Mouse (Mus musculus) frontal cortex, adult (tissue): ENCODE data around the gene Fkbp9.

ENCODE experiments used
- ATAC-seq: cut with Nextera tagmentation; 2 replicates; pipeline ENCODE4 v1.9.2; 2017; ENCODE audit warnings: mild to moderate bottlenecking, moderate library complexity, mixed read lengths; ENCODE audit not compliant: low TSS enrichment

Fkbp9 gene

DNA sequence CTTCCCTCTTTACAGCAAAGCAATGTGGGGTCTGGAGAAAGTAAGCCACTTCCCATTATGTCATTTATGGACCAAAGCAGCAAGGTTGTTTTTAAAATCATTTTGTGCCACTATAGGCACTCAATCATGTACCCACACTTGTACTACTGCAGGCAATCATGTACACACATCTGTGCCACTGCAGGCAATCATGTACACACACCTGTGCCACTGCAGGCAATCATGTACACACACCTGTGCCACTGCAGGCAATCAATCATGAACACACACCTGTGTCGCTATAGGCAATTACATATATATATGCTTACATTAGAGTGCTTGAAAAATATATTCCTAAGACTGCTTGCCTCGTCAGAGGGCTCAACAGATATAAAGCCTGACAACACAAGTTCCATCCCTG, 73.1 kb downstream of the Fkbp9 start:
- no peak for ATAC-seq

DNA sequence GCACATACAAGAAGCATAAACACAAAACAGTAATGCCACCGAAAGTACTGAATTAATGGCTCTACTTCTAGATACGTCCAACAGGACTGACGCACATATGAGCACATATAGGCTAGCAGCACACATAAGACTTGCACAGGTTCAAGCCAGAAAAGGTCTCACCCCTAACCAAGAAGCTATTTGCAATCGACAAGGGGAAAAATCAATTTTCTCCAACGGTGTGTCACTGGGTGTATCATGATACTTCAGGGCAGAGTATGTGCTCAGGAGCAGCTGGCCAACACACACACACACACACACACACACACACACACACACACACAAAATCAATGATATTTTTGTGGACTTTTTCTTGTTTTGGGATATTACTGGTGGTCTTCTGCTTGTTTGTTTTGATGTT, 73.6 kb downstream of the Fkbp9 start:
- no peak for ATAC-seq

DNA sequence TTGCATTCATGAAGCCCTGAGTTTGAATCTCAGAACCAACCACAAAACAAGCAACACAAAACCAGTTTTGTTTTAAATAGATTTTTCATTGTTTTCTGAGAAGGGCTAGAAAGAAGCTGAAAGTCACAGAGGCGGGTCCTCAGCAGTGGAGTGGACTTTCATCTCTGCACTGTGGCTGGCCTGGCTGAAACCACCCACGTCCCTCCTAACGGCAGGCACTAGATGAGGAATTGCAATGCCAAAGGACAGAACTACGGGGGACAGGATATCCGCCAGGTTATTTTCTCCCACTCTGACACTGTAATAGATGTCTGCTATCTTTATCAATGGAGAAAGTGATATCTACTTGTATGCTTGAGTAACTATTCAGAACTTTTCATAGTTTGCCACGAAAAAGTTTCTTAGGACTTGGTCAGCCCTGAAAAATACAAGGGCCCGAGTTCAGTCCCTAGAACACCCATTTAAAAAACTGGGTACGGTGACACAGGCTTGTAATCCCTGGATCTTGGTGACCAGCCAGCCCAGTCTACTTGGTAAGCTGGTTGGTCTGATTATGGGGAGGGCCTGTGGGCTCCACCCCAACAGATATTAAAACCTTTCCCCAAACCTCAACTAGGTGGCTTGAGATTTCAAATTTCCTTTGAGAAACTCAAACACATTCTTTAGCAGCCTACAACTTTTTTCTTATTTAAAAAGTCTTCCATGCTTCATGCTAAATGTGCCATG, 74.4 kb downstream of the Fkbp9 start:
- ATAC-seq, result no peak

DNA sequence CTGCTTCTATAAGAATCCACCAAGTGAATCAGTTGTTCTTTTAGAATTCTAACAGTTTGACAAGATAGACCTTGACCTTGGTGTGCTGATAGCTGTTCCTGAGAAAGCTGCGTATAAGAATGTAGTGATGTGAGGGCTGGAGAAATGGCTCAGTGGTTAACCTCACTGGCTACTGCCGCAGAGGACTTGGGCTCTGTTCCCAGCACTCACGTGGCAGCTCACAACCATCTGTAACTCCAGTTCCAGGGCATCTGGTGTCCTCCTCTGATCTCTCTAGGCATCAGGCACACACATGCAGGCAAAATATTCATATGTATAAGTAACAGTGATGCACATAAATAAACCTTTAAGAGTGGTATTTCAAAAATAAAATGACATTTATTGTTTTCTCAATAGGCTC, 76.1 kb downstream of the Fkbp9 start:
- no peak for ATAC-seq

DNA sequence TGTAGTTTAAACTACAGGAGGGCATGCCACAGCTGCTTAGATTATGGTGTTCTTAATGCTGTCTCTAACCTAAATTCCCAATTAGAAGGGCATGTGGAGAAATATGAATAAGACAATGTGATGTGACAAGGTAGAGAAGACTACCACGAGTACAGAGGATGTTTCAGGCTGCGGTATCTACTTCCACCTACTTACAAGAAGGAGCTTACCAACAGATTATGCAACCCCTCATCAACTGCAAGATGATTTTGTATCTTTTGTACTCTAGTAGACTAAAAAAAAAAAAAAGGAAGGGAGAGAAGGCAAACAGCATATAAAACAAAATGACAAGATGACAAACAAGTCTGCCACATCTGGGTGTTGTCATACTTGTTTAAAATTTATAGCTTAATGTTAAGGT, 76.5 kb downstream of the Fkbp9 start:
- no peak for ATAC-seq

DNA sequence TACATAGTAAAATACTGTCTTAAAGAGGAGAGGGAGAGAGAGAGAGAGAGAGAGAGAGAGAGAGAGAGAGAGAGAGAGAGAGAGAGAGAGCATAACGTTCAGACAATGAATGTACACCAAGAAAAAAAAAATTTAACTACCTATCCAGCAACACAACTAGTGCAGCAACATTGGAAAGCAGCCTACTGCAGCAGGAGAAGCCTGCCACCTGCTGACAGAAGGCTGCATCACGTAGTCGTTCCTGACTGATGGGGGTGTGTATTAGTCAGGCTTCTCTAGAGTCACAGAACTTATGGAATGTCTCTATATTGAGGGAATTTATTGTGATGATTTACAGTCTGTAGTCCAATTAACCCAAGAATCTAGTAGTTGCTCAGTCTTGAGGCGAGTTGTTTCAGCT, 77.1 kb downstream of the Fkbp9 start:
- peak; percentile 61 for ATAC-seq

DNA sequence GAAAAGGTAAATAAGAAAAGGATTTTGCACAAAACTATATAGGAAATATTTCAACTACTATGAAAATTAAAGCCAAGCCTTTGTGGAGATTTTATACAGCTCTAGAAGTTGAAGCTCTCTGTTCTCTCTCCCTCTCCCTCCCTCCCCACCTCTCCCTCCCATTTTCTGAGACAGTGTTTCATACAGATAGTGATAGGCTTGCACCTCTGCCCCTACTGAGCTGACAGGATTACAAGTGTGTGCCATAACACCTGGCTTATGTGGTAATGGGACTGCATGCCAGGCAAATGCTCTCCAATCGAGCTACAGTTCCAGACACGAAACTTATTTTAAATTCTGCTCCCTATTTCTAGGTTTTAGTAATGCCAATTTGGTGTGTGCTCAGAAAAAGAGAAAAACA, 79.1 kb downstream of the Fkbp9 start:
- no peak for ATAC-seq

DNA sequence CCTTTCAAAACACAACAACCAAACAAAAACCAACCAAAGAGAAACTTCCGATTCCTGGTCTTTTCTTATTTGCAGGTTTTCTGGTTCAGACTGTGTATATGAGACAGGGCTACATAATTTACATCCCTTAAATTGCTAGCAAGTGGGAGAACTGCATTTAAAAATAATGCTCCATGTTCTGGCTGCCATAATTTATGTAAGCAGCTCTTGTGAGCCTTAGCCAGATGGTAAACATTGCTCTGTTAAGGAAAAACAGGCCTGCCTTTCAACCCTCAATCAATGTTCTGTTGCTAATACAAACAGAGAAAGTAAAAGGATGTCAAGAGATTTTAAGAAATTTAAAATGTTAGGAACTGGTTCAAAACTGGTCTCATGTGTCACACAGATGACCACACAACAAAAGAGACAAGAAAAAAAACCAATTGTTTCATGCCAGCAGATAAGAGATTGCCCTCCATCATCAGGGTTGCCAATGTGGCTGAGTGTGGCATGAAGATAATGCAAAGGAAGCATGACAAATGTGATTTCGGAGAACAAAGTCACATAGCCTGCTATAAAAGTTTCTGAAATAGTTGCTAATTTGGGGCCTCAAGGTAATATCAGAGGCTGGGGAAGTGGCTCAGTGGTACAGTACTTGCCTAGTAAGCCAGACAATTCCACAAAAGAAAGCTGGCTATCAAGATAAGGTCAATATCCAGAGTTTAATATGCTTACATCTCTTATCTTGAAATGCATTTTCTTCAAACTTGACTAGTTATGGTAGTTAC, 81.4 kb downstream of the Fkbp9 start:
- ATAC-seq, result peak; percentile 71

DNA sequence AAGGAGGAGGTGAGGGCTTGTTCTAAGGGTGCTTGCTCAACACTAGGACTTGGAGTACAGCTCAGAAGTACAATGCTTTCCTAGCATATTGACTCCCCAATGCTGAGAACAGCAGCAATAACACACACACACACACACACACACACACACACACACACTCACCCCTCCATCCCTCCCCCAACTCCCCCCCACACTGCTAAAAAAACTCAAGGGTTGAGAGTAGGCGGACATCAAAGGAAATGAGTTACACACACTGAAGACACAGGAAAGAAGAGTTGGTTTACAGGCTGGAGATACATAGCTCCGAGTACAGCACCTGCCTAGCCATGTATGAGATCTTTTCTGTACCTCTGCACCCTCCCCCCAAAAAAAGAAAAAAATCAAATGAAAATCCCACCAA, 84.4 kb downstream of the Fkbp9 start:
- 0 out of 2 replicates have a peak, but pooled peaks have one; percentile 45 for ATAC-seq

DNA sequence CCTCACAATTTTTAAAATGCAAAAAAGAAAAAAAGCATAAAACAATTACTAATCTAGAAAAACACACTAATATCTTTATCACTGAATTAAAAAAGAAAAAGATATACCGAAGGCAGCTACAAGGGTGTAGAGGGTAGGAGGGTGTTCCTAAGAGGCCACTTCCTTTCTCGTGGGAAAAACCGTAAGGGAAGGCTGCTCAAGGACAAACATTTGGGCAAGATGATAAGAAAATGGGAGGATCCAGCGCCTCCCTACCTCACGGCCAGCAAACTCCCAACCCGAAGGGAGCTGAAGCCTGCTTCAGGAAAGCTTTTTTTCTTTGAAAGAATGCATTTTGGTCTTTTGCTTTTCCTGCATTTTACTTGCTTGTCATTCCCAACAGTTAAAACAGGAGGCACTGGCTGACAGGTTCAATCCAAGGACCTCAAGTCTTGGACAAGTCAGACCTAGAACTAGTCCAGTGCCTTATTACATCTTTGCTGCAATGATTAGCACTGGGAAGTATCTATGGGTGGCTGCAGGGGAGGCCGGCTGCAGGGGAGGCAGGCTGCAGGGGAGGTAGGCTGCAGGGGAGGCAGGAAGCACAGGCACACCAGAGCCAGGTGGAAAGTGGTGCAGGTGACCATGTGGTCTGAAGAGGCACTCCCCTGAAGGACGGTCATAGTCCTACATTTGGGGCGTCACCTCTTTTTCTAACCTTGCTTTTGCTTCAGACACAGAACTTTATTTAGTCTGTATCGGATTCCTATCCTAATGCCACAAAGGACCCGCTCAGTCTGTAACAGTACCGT, 85.9 kb downstream of the Fkbp9 start:
- ATAC-seq, result no peak

DNA sequence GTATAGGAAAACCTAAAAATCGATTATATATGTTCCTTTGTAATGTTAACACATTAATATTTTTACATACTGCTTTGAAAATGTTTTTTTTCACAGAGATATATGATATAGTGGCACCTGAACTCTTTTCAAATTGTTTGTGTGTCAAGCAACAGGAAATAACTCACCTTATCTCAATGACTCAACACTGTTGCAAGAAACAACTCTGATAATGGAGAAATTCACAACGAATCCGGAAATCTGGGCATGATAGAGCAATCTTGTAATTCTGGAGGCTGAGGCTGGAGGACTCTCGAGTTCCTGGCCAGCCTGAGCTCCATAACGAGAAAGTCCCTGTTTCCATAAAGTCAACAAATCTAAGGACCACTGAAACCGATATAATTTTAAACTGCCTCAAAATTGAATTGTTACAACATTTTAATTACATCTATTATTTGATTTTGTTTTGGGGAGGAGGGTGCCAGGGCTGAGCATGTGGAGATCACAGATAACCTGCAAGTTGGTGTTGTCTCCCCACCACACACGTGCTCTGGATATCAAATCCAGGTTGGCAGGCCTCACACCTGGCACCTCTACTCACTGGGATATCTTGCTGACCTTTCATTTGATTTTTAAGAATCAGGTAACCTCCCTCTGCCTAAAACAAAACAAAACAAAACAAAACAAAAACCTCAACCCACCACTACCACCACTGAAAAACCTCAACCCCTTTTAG, 87.6 kb downstream of the Fkbp9 start:
- no peak for ATAC-seq

DNA sequence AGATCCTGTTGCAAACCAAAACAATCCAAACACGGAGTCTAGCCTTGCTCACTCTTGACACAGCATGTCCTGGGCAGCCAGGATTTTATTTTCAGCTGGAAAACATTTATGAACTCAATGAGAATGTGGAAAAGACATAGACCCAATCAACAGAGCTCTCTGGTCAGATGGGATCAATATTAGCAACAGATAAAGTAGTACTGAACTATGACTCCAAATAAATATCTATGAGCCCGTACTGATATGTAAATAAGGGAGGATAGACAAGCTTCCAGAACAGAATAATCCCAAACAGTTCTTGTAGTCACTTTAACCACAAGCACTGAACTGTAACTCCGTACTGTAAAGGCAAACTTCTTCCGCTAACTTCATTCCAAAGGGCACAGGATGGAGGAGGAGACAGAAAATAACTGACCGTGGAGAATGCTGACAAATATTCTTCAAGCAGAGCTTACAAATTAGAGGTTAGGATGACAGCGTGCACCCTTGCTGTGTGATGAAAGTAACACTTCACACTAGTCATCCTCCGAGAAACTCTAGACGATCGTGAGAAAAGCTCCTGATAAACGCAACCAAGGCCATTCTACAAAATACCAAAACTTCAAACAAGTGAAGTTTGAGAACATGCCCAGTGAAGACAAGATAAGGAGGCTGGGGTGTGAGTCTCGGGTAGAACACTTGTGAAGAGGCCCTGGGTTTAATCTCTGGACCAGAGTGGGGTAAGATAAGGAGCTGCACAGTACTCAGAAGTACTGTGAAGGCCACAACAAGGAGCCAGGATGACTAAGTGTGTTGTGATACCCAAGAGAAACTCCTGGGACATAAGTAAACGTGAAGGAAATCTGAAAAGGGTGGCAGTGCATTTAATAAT, 88.6 kb downstream of the Fkbp9 start:
- ATAC-seq, result no peak

DNA sequence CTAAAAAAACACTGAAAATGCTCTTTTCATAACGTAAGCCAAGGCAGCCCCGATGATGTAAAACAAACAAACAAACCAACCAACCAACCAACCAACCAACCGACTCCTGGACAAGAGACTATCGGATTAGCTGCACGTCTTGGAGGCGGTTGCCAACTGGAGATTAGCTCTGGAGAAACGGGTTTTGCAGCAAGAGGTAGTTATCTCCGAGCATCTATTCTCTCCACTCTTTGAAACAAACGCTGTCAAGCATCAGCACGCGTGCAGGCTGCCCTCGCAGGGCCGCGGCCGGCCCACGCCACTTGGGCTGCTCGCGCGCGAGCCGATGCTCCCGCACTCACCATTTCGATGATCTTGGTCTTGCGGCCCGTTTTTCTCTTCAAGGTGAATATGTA, 91.5 kb downstream of the Fkbp9 start:
- ATAC-seq, result no peak; the same call in 1 of the 2 replicates

DNA sequence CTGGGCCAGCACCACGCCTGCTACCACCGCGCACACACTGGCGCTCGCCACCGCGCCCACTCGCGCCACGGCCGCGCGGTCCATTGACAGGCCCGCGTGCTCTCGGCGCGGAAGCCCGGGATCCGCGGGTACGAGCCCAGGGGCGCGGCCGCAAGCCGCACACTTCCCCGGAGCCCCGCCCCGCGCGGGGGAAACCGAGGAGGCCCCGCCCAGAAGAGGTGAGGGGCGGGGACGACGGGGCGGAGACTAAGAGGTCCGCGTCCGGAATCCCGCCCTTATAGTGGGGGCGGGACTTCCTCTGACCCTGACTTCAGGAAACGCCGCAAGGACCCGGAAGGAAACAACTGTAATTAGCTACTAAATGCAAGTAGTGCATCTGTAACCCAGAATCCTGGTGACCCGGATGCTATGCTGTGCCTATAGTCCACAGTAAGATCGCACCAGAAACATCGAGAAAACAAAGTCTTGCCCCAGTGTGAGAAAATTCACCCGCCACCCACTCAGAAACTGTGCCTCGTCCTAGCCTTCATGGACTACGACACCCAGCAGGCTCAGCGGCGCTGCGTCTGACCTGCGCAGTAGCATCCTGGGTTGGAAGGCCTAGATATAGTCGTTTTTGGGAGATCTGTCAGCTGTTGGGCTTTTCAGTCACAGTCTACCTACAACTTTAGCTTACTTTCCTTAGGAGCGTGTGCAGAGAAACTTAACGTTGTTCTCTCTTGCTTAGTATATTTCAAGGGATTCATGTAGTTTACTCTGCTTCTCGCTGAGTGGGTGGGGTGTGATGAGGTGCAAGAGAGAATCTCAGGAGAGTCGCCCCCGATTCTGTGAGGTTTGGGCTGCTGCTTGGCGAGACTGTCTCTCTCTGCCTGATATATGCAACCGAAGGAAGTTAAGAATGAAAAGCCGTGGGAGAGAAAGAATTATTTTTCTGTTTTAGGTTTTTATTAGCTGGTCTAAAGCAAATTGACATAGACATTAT, 92.2 kb downstream of the Fkbp9 start, which contains the start of the genes Nt5c3 and Vmn1r4:
Gene Nt5c3 (minus strand): TSS at position 207 of the 982 bp plus-strand sequence.
Gene Vmn1r4 (plus strand): TSS at position 290 of the 982 bp plus-strand sequence.
- peak; percentile 94 for ATAC-seq
